Mouse (Mus musculus) limb, embryonic 15.5 days (tissue): ENCODE data around the gene Cyb561. TPM values are rescaled to one million over a fixed set of nuclear protein-coding genes. Genes with fewer than 3 reads are reported as not detected.

Experiments
- ATAC-seq: fragments of 200-750 bp; cut with Nextera tagmentation; 2 replicates; pipeline ENCODE4 v1.8.0; 2017; ENCODE audit warnings: low read depth, moderate TSS enrichment; ENCODE audit not compliant: insufficient number of reproducible peaks, low FRiP score, low TSS enrichment
- H3K27ac ChIP-seq: fragments of 300-500 bp; sonication (generic); 2 replicates; pipeline ENCODE4 v1.5.1; 2015; ENCODE audit warnings: moderate library complexity, mild to moderate bottlenecking, inconsistent platforms
- H3K27me3 ChIP-seq: fragments of 300-500 bp; sonication (generic); 2 replicates; pipeline ENCODE4 v1.6.1; 2015; ENCODE audit warnings: inconsistent platforms
- H3K36me3 ChIP-seq: fragments of 300-500 bp; sonication (generic); 2 replicates; pipeline ENCODE4 v1.6.1; 2015; ENCODE audit warnings: inconsistent platforms
- H3K4me1 ChIP-seq: fragments of 300-500 bp; sonication (generic); 2 replicates; pipeline ENCODE4 v1.6.1; 2015; ENCODE audit warnings: inconsistent platforms
- H3K4me2 ChIP-seq: fragments of 300-500 bp; sonication (generic); 2 replicates; pipeline ENCODE4 v1.6.1; 2015; ENCODE audit warnings: mild to moderate bottlenecking, inconsistent platforms
- H3K4me3 ChIP-seq: fragments of 300-500 bp; sonication (generic); 2 replicates; pipeline ENCODE4 v1.5.1; 2015; ENCODE audit warnings: mild to moderate bottlenecking, inconsistent platforms
- H3K9ac ChIP-seq: fragments of 300-500 bp; sonication (generic); 2 replicates; pipeline ENCODE4 v1.6.1; 2015; ENCODE audit warnings: inconsistent platforms
- H3K9me3 ChIP-seq: fragments of 300-500 bp; sonication (generic); 2 replicates; pipeline ENCODE4 v1.6.1; 2016; ENCODE audit warnings: inconsistent platforms
- WGBS: fragments of 180-500 bp; shearing (Covaris S2); methylation state at CpG from one replicate; pipeline ENCODE4 v1.1.7; 2015; 5-methylcytosine and 5-hydroxymethylcytosine counted together
- polyA plus RNA-seq: library from polyadenylated mRNA; unstranded; fragments of >200 nt; fragmentation: Nextera tagmentation; extraction: Ambion mirVana; gene quantifications from 2 replicates; pipeline ENCODE4 v1.2.1, GENCODE M21; 2015

The Cyb561 gene
- polyA plus RNA-seq, 1 experiment from 2014 or later: 25.7 TPM

GRCm38 (mm10) chr11:105969516-105969915, 16.4 kb upstream of the Cyb561 start:
- Histone ChIP-seq H3K27me3 (peaks cover 51% of the 10 kb centered on the region), H3K4me3 (no peak overlapping the region), H3K9me3 (no peaks in the 10 kb centered on the region), H3K27ac (no peak overlapping the region), H3K36me3 (no peaks in the 10 kb centered on the region), H3K4me2 (no peak overlapping the region), H3K4me1 (peaks cover 17% of the 10 kb centered on the region), H3K9ac (no peak overlapping the region)
- ATAC-seq: no peak
- 56% methylated on average over 1 of the region's 1 CpGs for WGBS

GRCm38 (mm10) chr11:105968948-105969347, 15.8 kb upstream of the Cyb561 start:
- H3K36me3 ChIP-seq: no peaks in the 10 kb centered on the region
- H3K9me3 ChIP-seq: no peaks in the 10 kb centered on the region
- H3K4me1 ChIP-seq: peaks cover 17% of the 10 kb centered on the region
- WGBS: 57% methylated on average over 10 of the region's 10 CpGs
- no peak overlapping the region; the same call in 1 of the 2 replicates for H3K4me3 ChIP-seq
- no peak for ATAC-seq
- no peak overlapping the region for H3K9ac ChIP-seq
- H3K4me2 ChIP-seq: peak overlapping the region; percentile 100; the same call in 1 of the 2 replicates
- H3K27ac ChIP-seq: no peak overlapping the region
- H3K27me3 ChIP-seq: peaks cover 51% of the 10 kb centered on the region

- Histone ChIP-seq H3K9ac (peak within 1 kb of the TSS; percentile 26), H3K9me3 (no peaks in the 10 kb centered on the region), H3K4me1 (peaks cover 17% of the 10 kb centered on the region), H3K36me3 (no peaks in the 10 kb centered on the region), H3K4me2 (peak within 1 kb of the TSS; percentile 100), H3K27ac (no peak within 1 kb of the TSS), H3K27me3 (peaks cover 51% of the 10 kb centered on the region), H3K4me3 (peak within 1 kb of the TSS; percentile 56)
- ATAC-seq: no peak
- under 1% methylated on average over 55 of the region's 76 CpGs for WGBS
These were observed 14.8 kb upstream of the Cyb561 start, which contains the start of gene Ace for GRCm38 (mm10) chr11:105967741-105968574. Ace (plus strand) TSS chr11:105967945.

GRCm38 (mm10) chr11:105966288-105966687, 13.2 kb upstream of the Cyb561 start:
- Histone ChIP-seq H3K4me1 (peaks cover 17% of the 10 kb centered on the region), H3K4me2 (no peak overlapping the region), H3K9ac (no peak overlapping the region), H3K9me3 (no peaks in the 10 kb centered on the region), H3K4me3 (no peak overlapping the region), H3K27me3 (peaks cover 51% of the 10 kb centered on the region), H3K36me3 (no peaks in the 10 kb centered on the region), H3K27ac (no peak overlapping the region)
- WGBS: 73% methylated on average over 4 of the region's 4 CpGs
- no peak for ATAC-seq

GRCm38 (mm10) chr11:105964691-105965090, 11.6 kb upstream of the Cyb561 start:
- Histone ChIP-seq H3K36me3 (no peaks in the 10 kb centered on the region), H3K4me3 (no peak overlapping the region), H3K9ac (no peak overlapping the region), H3K9me3 (no peaks in the 10 kb centered on the region), H3K4me2 (no peak overlapping the region), H3K4me1 (peaks cover 17% of the 10 kb centered on the region), H3K27me3 (peaks cover 43% of the 10 kb centered on the region), H3K27ac (no peak overlapping the region)
- 62% methylated on average over 5 of the region's 5 CpGs for WGBS
- ATAC-seq: no peak

GRCm38 (mm10) chr11:105959355-105959754, 6.2 kb upstream of the Cyb561 start:
- ATAC-seq: no peak
- no peaks in the 10 kb centered on the region for H3K9me3 ChIP-seq

GRCm38 (mm10) chr11:105958566-105958965, 5.4 kb upstream of the Cyb561 start:
- no peaks in the 10 kb centered on the region for H3K27me3 ChIP-seq
- H3K9ac ChIP-seq: no peak overlapping the region
- no peaks in the 10 kb centered on the region for H3K9me3 ChIP-seq
- no peak overlapping the region for H3K4me3 ChIP-seq
- ATAC-seq: no peak
- no peaks in the 10 kb centered on the region for H3K36me3 ChIP-seq
- peaks cover 2% of the 10 kb centered on the region; the same call in 1 of the 2 replicates for H3K4me1 ChIP-seq
- no peak overlapping the region for H3K27ac ChIP-seq
- no peak overlapping the region for H3K4me2 ChIP-seq
- 41% methylated on average over 1 of the region's 1 CpGs for WGBS

More at GRCm38 (mm10) chr11:105959355-105959754, 6.2 kb upstream of the Cyb561 start:
- Histone ChIP-seq H3K27me3 (no peaks in the 10 kb centered on the region), H3K4me1 (no peaks in the 10 kb centered on the region), H3K4me3 (no peak overlapping the region), H3K9ac (no peak overlapping the region), H3K27ac (no peak overlapping the region), H3K36me3 (no peaks in the 10 kb centered on the region), H3K4me2 (no peak overlapping the region)
- 47% methylated on average over 17 of the region's 17 CpGs for WGBS

GRCm38 (mm10) chr11:105957501-105957900, 4.4 kb upstream of the Cyb561 start:
- Histone ChIP-seq H3K36me3 (no peaks in the 10 kb centered on the region), H3K9ac (no peak overlapping the region), H3K9me3 (no peaks in the 10 kb centered on the region), H3K27ac (no peak overlapping the region), H3K4me3 (no peak overlapping the region), H3K4me2 (no peak overlapping the region), H3K4me1 (peaks cover 9% of the 10 kb centered on the region; the same call in 1 of the 2 replicates), H3K27me3 (no peaks in the 10 kb centered on the region)
- 63% methylated on average over 6 of the region's 6 CpGs for WGBS
- no peak for ATAC-seq

GRCm38 (mm10) chr11:105955815-105956430, 2.8 kb upstream of the Cyb561 start:
- ATAC-seq: no peak
- Histone ChIP-seq H3K27ac (no peak overlapping the region), H3K4me1 (peaks cover 9% of the 10 kb centered on the region; the same call in 1 of the 2 replicates), H3K4me3 (no peak overlapping the region), H3K9me3 (no peaks in the 10 kb centered on the region), H3K36me3 (no peaks in the 10 kb centered on the region), H3K27me3 (no peaks in the 10 kb centered on the region), H3K9ac (no peak overlapping the region), H3K4me2 (no peak overlapping the region)
- 87% methylated on average over 28 of the region's 28 CpGs for WGBS

- Histone ChIP-seq H3K9me3 (no peaks in the 10 kb centered on the region), H3K4me3 (no peak overlapping the region), H3K27me3 (no peaks in the 10 kb centered on the region), H3K9ac (no peak overlapping the region), H3K36me3 (no peaks in the 10 kb centered on the region), H3K4me2 (no peak overlapping the region), H3K4me1 (peaks cover 14% of the 10 kb centered on the region; the same call in 1 of the 2 replicates), H3K27ac (no peak overlapping the region)
- ATAC-seq: no peak
- 53% methylated on average over 6 of the region's 6 CpGs for WGBS
These were observed 266 bp upstream of the Cyb561 start for GRCm38 (mm10) chr11:105953402-105953801.

GRCm38 (mm10) chr11:105952111-105952510, 1.0 kb downstream of the Cyb561 start:
- H3K36me3 ChIP-seq: no peaks in the 10 kb centered on the region
- ATAC-seq: peak; percentile 21; the same call in 1 of the 2 replicates
- H3K9me3 ChIP-seq: no peaks in the 10 kb centered on the region
- no peak overlapping the region for H3K27ac ChIP-seq
- no peak overlapping the region for H3K9ac ChIP-seq
- 87% methylated on average over 9 of the region's 9 CpGs for WGBS
- no peak overlapping the region for H3K4me2 ChIP-seq
- H3K4me3 ChIP-seq: no peak overlapping the region
- H3K27me3 ChIP-seq: no peaks in the 10 kb centered on the region
- peaks cover 16% of the 10 kb centered on the region; the same call in 1 of the 2 replicates for H3K4me1 ChIP-seq

GRCm38 (mm10) chr11:105951601-105952044, 1.5 kb downstream of the Cyb561 start:
- 45% methylated on average over 3 of the region's 3 CpGs for WGBS
- H3K4me1 ChIP-seq: peaks cover 16% of the 10 kb centered on the region; the same call in 1 of the 2 replicates
- H3K9me3 ChIP-seq: no peaks in the 10 kb centered on the region
- no peaks in the 10 kb centered on the region for H3K27me3 ChIP-seq
- ATAC-seq: peak; percentile 18; the same call in 1 of the 2 replicates
- no peak overlapping the region for H3K9ac ChIP-seq
- no peak overlapping the region for H3K27ac ChIP-seq
- H3K4me2 ChIP-seq: no peak overlapping the region
- no peak overlapping the region for H3K4me3 ChIP-seq
- no peaks in the 10 kb centered on the region for H3K36me3 ChIP-seq
